10 mouse cellular contexts compared by ENCODE assay signal in the genomic region with DNA sequence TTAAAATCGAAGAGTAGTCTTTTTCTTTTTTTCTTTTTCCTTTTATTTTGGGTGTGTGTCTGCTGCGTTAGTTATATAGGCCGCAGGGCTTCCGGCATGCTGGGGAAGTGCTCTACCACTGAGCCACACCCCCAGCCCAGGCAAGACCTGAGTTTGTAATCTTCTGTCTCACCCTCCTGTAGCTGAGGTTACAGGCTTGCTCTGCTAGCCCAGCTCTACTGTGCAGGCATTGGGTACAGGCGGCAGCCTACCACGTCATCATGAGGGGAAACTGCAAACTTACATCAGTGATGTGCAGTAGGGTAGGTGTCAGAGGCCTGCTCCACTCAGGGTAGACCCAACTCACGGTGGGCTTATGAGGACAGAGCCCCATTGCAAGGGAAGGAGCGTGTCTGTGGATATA. TPM values are rescaled to one million over a fixed set of nuclear protein-coding genes. Genes with fewer than 3 reads are reported as not detected.
A peak's percentile ranks its signal among the peaks of the same experiment; 100 is the strongest.
DNase-seq lines count a peak whose midpoint lies in the region; ATAC-seq and TF ChIP-seq lines count a peak whose summit lies in the region.
"Had no signal": no experiment of that assay in that cellular context is flagged by ENCODE, and none has a peak within 500 bp of the region (broad histone marks: within the 10 kb centered on the region; RNA-seq: fewer than 3 reads in every experiment).

No protein-coding gene starts in this region.

- no peak overlapping the region for H3K4me3 ChIP-seq in gastrocnemius, adult 2 months
- no peak overlapping the region for H3K4me3 ChIP-seq in forebrain, embryonic 14.5 days (ENCODE audit: low read depth, low read length)
- H3K4me3 ChIP-seq in midbrain, embryonic 13.5 days (replicated peaks) = no peak overlapping the region

- H3K4me1 ChIP-seq in forebrain, embryonic 14.5 days (ENCODE audit: control insufficient read depth, insufficient read depth, low read length) = no peaks in the 10 kb centered on the region; the same call in 1 of the 2 replicates
- H3K4me1 ChIP-seq in midbrain, embryonic 13.5 days (replicated peaks) = peaks cover 7% of the 10 kb centered on the region

- peak overlapping the region; percentile 82 for H3K27ac ChIP-seq in gastrocnemius, adult 2 months
- H3K27ac ChIP-seq in forebrain, embryonic 14.5 days (ENCODE audit: low read depth, low read length) = no peak overlapping the region
- no peak overlapping the region for H3K27ac ChIP-seq in midbrain, embryonic 13.5 days

- H3K9ac ChIP-seq in forebrain, embryonic 14.5 days (ENCODE audit: low read length) = no peak overlapping the region
- H3K9ac ChIP-seq in midbrain, embryonic 13.5 days (replicated peaks) = no peak overlapping the region

- H3K36me3 ChIP-seq in forebrain, embryonic 14.5 days (ENCODE audit: control insufficient read depth, insufficient read depth, low read length) = peaks cover 38% of the 10 kb centered on the region
- peaks cover 48% of the 10 kb centered on the region for H3K36me3 ChIP-seq in midbrain, embryonic 13.5 days

- H3K27me3 ChIP-seq in forebrain, embryonic 14.5 days (replicated peaks; ENCODE audit: control insufficient read depth, insufficient read depth, low read length) = no peaks in the 10 kb centered on the region
- H3K27me3 ChIP-seq in midbrain, embryonic 13.5 days = no peaks in the 10 kb centered on the region

- no peak for TF ChIP-seq CTCF in gastrocnemius, adult 2 months (IDR thresholded peaks at IDR 0.05)

- no peaks in the 10 kb centered on the region for H3K9me3 ChIP-seq in forebrain, embryonic 14.5 days (replicated peaks; ENCODE audit: control insufficient read depth, low read length)
- H3K9me3 ChIP-seq in midbrain, embryonic 13.5 days = no peaks in the 10 kb centered on the region

- no peak overlapping the region for H3K4me2 ChIP-seq in forebrain, embryonic 14.5 days (ENCODE audit: low read length)
- no peak overlapping the region for H3K4me2 ChIP-seq in midbrain, embryonic 13.5 days (replicated peaks)

- ATAC-seq in neutrophil, adult 5-6 weeks (ENCODE audit: extremely low read depth, insufficient number of reproducible peaks, low FRiP score, poor library complexity, severe bottlenecking) = peak; percentile 85
- ATAC-seq in forebrain, embryonic 14.5 days = no peak
- no peak for ATAC-seq in midbrain, embryonic 13.5 days

- no peak for DNase-seq in gastrocnemius, adult 2 months
- DNase-seq in gastrocnemius, postnatal 4 days (ENCODE audit: low spot score in 2 of 2) = no peak
- DNase-seq in lung, postnatal 36 days = peak; percentile 58
- no peak for DNase-seq in lung, postnatal 10 days
- peak; percentile 83 to 91 for DNase-seq in thymus, postnatal 36 days
- DNase-seq in forebrain, embryonic 14.5 days (ENCODE audit: low spot score) = no peak
- DNase-seq: cerebellum, adult 11 months had no signal

- 93% methylated on average over 8 of the region's 8 CpGs for WGBS in forebrain, embryonic 14.5 days
- 93% methylated on average over 8 of the region's 8 CpGs for WGBS in midbrain, embryonic 13.5 days

- intact Hi-C loops in gastrocnemius, adult 2 months (cut with DNase I) = loop anchor here (10.0 kb wide), 1 partner anchor 254 kb away; no protein-coding TSS in a partner anchor

RNA-seq across cellular contexts. Expression of a gene that starts 7.5 kb away (rescaled TPM):
- under 1 TPM; 0.71 to 0.89 TPM for total RNA-seq in gastrocnemius, adult 2 months (2021)
- total RNA-seq in gastrocnemius, postnatal 4 days (2021) = 1 to 10 TPM; 1.7 to 1.8 TPM
- 95.7 and 108 TPM in 2 replicates for total RNA-seq in neutrophil, adult 5-6 weeks (2017)
- 1.3 and 1.5 TPM in 2 replicates for polyA plus RNA-seq in forebrain, embryonic 14.5 days (2014; fragmentation: Nextera tagmentation; extraction: Ambion mirVana)
- polyA plus RNA-seq in midbrain, embryonic 13.5 days (2015; fragmentation: Nextera tagmentation; extraction: Ambion mirVana) = 1.9 and 2.3 TPM in 2 replicates

RNA-seq across cellular contexts. Expression of a gene that starts 13.9 kb away (rescaled TPM):
- total RNA-seq in gastrocnemius, adult 2 months (2021) = 10 to 100 TPM; 27.1 to 31.3 TPM
- total RNA-seq in gastrocnemius, postnatal 4 days (2021) = 10 to 100 TPM; 17.3 to 20.0 TPM
- 23.5 and 24.3 TPM in 2 replicates for total RNA-seq in neutrophil, adult 5-6 weeks (2017)
- 61.0 and 62.4 TPM in 2 replicates for polyA plus RNA-seq in forebrain, embryonic 14.5 days (2014; fragmentation: Nextera tagmentation; extraction: Ambion mirVana)
- polyA plus RNA-seq in midbrain, embryonic 13.5 days (2015; fragmentation: Nextera tagmentation; extraction: Ambion mirVana) = 52.7 and 56.7 TPM in 2 replicates

RNA-seq across cellular contexts. Expression of a gene that starts 14.7 kb away (rescaled TPM):
- 10 to 100 TPM; 91.0 to 92.5 TPM for total RNA-seq in gastrocnemius, adult 2 months (2021)
- total RNA-seq in gastrocnemius, postnatal 4 days (2021) = 10 to 100 TPM; 82.3 to 83.2 TPM
- total RNA-seq in neutrophil, adult 5-6 weeks (2017) = 39.3 and 45.8 TPM in 2 replicates
- 110 and 115 TPM in 2 replicates for polyA plus RNA-seq in forebrain, embryonic 14.5 days (2014; fragmentation: Nextera tagmentation; extraction: Ambion mirVana)
- 102 and 108 TPM in 2 replicates for polyA plus RNA-seq in midbrain, embryonic 13.5 days (2015; fragmentation: Nextera tagmentation; extraction: Ambion mirVana)

RNA-seq across cellular contexts. Expression of a gene that starts 25.3 kb away (rescaled TPM):
- total RNA-seq in gastrocnemius, adult 2 months (2021) = not detected
- total RNA-seq in gastrocnemius, postnatal 4 days (2021) = not detected
- not detected in 2 replicates for total RNA-seq in neutrophil, adult 5-6 weeks (2017)
- polyA plus RNA-seq in forebrain, embryonic 14.5 days (2014; fragmentation: Nextera tagmentation; extraction: Ambion mirVana) = not detected in 2 replicates
- 0.26 and 0.58 TPM in 2 replicates for polyA plus RNA-seq in midbrain, embryonic 13.5 days (2015; fragmentation: Nextera tagmentation; extraction: Ambion mirVana)
- total RNA-seq: heart, adult 18-20 months had no signal

RNA-seq across cellular contexts. Expression of a gene that starts 27.1 kb away (rescaled TPM):
- 100 to 1,000 TPM; 131 to 143 TPM for total RNA-seq in gastrocnemius, adult 2 months (2021)
- 100 to 1,000 TPM; 369 to 382 TPM for total RNA-seq in gastrocnemius, postnatal 4 days (2021)
- 300 and 326 TPM in 2 replicates for total RNA-seq in neutrophil, adult 5-6 weeks (2017)
- 190 and 198 TPM in 2 replicates for polyA plus RNA-seq in forebrain, embryonic 14.5 days (2014; fragmentation: Nextera tagmentation; extraction: Ambion mirVana)
- polyA plus RNA-seq in midbrain, embryonic 13.5 days (2015; fragmentation: Nextera tagmentation; extraction: Ambion mirVana) = 238 and 239 TPM in 2 replicates

Comparison
In these comparisons a context has a peak if more than half of its experiments do, and no peak if none do; other contexts are left out.
1. DNase-seq: peak in lung, postnatal 36 days (single experiment) and thymus, postnatal 36 days (2 of 2); none in gastrocnemius, adult 2 months (single experiment), gastrocnemius, postnatal 4 days (0 of 2), lung, postnatal 10 days (single experiment) and forebrain, embryonic 14.5 days (single experiment).
2. RNA of a gene that starts 7.5 kb away (total RNA-seq): 95.7 to 108 TPM in neutrophil, adult 5-6 weeks; 1.7 to 1.8 TPM in gastrocnemius, postnatal 4 days and 0.71 to 0.89 TPM in gastrocnemius, adult 2 months; every median in the first group is over 10 times any median in the second.